Mouse (Mus musculus) kidney, postnatal 4 days (tissue): ENCODE measurements around the gene Zc3h4.
A peak's percentile ranks its signal among the peaks of the same experiment; 100 is the strongest.
"Not testable (repeated sequence)": the region's sequence is repeated elsewhere in the genome, so short reads cannot be mapped to it uniquely, and the experiment has no call there.

Source experiments
- DNase-seq, 2 experiments: peaks; one replicate each; pipeline ENCODE4 v3.0.0; 2021; ENCODE audit warnings: mixed read lengths in 2 of 2

Gene Zc3h4

GRCm38 (mm10) chr7:16400689-16401611 lies at the start of gene Zc3h4:
Gene Zc3h4, plus strand, starts transcription at chr7:16400910.
- peak; percentile 90 to 94 for DNase-seq

- no peak for DNase-seq
Measured at GRCm38 (mm10) chr7:16355854-16356594, 44.7 kb upstream of the Zc3h4 start.

- DNase-seq, result no peak
Measured at GRCm38 (mm10) chr7:16357602-16358001, 43.1 kb upstream of the Zc3h4 start.

GRCm38 (mm10) chr7:16364319-16364718 lies 36.4 kb upstream of the Zc3h4 start:
- DNase-seq, result no peak

- peak in 1 of 2 experiments; percentile 35 for DNase-seq
Measured at GRCm38 (mm10) chr7:16364901-16365500, 35.7 kb upstream of the Zc3h4 start.

GRCm38 (mm10) chr7:16366133-16366646 lies 34.5 kb upstream of the Zc3h4 start:
- no peak for DNase-seq

GRCm38 (mm10) chr7:16366669-16367068 lies 34.0 kb upstream of the Zc3h4 start:
- no peak for DNase-seq

GRCm38 (mm10) chr7:16368835-16369234 lies 31.9 kb upstream of the Zc3h4 start:
- no peak for DNase-seq

GRCm38 (mm10) chr7:16370596-16370995 lies 30.1 kb upstream of the Zc3h4 start:
- no peak for DNase-seq

- DNase-seq, result no peak
Measured at GRCm38 (mm10) chr7:16373719-16374118, 27.0 kb upstream of the Zc3h4 start.

- no peak for DNase-seq
Measured at GRCm38 (mm10) chr7:16374989-16375388, 25.7 kb upstream of the Zc3h4 start.

- peak; percentile 51 to 64 for DNase-seq
Measured at GRCm38 (mm10) chr7:16376505-16376904, 24.2 kb upstream of the Zc3h4 start.

GRCm38 (mm10) chr7:16387160-16388041 lies 13.3 kb upstream of the Zc3h4 start, which contains the start of gene Sae1:
Gene Sae1, minus strand, starts transcription at chr7:16387806.
- DNase-seq, result peak; percentile 96 to 98

- DNase-seq, result not testable (repeated sequence)
Measured at GRCm38 (mm10) chr7:16389942-16390341, 10.8 kb upstream of the Zc3h4 start.

GRCm38 (mm10) chr7:16392923-16393322 lies 7.8 kb upstream of the Zc3h4 start:
- DNase-seq, result no peak

- peak in 1 of 2 experiments; percentile 43 for DNase-seq
Measured at GRCm38 (mm10) chr7:16395944-16396343, 4.8 kb upstream of the Zc3h4 start.

- DNase-seq, result no peak
Measured at GRCm38 (mm10) chr7:16397465-16397864, 3.2 kb upstream of the Zc3h4 start.

- no peak for DNase-seq
Measured at GRCm38 (mm10) chr7:16398387-16399050, 2.2 kb upstream of the Zc3h4 start.

- peak; percentile 90 to 94 for DNase-seq
Measured at GRCm38 (mm10) chr7:16399098-16399819, 1.5 kb upstream of the Zc3h4 start.
